Mouse (Mus musculus) brain, embryonic 14.5 days (tissue): ENCODE results near the gene Exoc4.

Experiments used
- CTCF ChIP-seq: fragments of 200-500 bp; IDR thresholded peaks from 2 replicates; pipeline ENCODE4 v1.5.1; 2012; ENCODE audit warnings: inconsistent platforms, mild to moderate bottlenecking, moderate library complexity, borderline replicate concordance; ENCODE audit not compliant: insufficient read depth, insufficient read length; ENCODE audit errors: extremely low read depth
- POLR2A ChIP-seq: fragments of 200-500 bp; IDR thresholded peaks from 2 replicates; pipeline ENCODE4 v1.6.1; 2012; ENCODE audit warnings: mild to moderate bottlenecking, inconsistent platforms, borderline replicate concordance; ENCODE audit not compliant: poor library complexity, insufficient read depth, insufficient read length, severe bottlenecking; ENCODE audit errors: extremely low read depth

DNA sequence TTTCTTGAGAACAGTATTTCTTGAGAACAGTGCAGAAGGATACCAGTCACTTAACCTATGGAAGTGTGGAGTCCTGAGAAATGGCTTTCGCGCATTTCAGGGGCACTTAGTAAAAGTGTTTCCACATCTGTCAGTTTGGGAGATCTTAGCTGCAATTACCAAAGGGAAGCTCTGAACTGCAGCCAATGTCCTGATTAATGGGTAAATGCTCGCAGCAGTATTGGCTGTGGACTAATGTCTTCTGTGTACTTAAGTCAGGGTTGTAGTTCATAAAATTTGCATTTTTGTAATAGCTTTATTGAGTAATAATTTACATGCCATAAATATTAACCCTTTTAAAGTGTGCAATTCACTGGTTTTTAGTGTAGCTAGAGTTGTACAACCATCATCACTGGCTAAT lies 709.4 kb downstream of the Exoc4 start:
- TF ChIP-seq CTCF: no peak
- TF ChIP-seq POLR2A: no peak
